Mouse (Mus musculus): ENCODE measurements around the gene Gng11.

DNA sequence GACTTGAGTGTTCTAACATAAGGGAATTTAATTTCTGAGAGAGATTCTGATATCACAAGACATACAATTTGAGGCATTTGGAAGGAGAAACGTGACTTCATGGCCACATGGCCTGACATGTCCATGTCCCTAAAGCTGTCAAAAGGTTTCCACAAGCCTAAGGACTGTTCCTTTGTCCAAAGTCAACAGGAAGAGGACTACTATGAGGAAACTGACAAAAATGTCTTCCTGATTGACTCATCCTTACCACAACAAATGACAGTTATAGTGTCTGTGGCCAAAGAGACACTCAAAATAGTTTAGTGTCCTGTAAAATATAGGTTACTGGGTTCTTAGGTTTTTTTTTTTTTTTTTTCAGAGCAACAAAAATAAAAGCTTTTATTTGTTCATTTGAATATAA lies 30.0 kb upstream of the Gng11 start:
- TF ChIP-seq POLR2A (IDR thresholded peaks at IDR 0.05; ENCODE audit: borderline replicate concordance, low read depth, low read length) (no peak), CTCF (IDR thresholded peaks at IDR 0.05; ENCODE audit: low read depth, low read length) (no peak)

Measured in bone marrow macrophage, adult 2 months (primary cell).